Mouse (Mus musculus): Measurements from ENCODE around the gene Ap1b1. TPM values are rescaled to one million over a fixed set of nuclear protein-coding genes. Genes with fewer than 3 reads are reported as not detected.
A peak's percentile ranks its signal among the peaks of the same experiment; 100 is the strongest.

Gene Ap1b1
- total RNA-seq, 2 experiments from 2014 or later: 56.5 to 58.9 TPM

- DNase-seq: no peak
Measured at GRCm38 (mm10) chr11:4984799-4985198, 1.8 kb upstream of the Ap1b1 start.

- DNase-seq: no peak
Measured at GRCm38 (mm10) chr11:4987487-4987852, 846 bp downstream of the Ap1b1 start.

GRCm38 (mm10) chr11:4989187-4989586, 2.6 kb downstream of the Ap1b1 start:
- DNase-seq: no peak

GRCm38 (mm10) chr11:4992471-4992870, 5.8 kb downstream of the Ap1b1 start:
- no peak for DNase-seq

- DNase-seq: no peak
Measured at GRCm38 (mm10) chr11:4995676-4996075, 9.1 kb downstream of the Ap1b1 start.

- DNase-seq: no peak
Measured at GRCm38 (mm10) chr11:4996621-4997199, 10.1 kb downstream of the Ap1b1 start.

- no peak for DNase-seq
Measured at GRCm38 (mm10) chr11:4998352-4998751, 11.7 kb downstream of the Ap1b1 start.

- DNase-seq: no peak
Measured at GRCm38 (mm10) chr11:4998762-4999161, 12.1 kb downstream of the Ap1b1 start.

- DNase-seq: no peak
Measured at GRCm38 (mm10) chr11:5000241-5000640, 13.6 kb downstream of the Ap1b1 start.

- DNase-seq: no peak
Measured at GRCm38 (mm10) chr11:5002826-5003225, 16.2 kb downstream of the Ap1b1 start.

GRCm38 (mm10) chr11:5005528-5005927, 18.9 kb downstream of the Ap1b1 start:
- DNase-seq: no peak

GRCm38 (mm10) chr11:5007186-5007585, 20.6 kb downstream of the Ap1b1 start:
- DNase-seq: peak; percentile 61

GRCm38 (mm10) chr11:5008867-5009266, 22.2 kb downstream of the Ap1b1 start:
- no peak for DNase-seq

- no peak for DNase-seq
Measured at GRCm38 (mm10) chr11:5009354-5010074, 22.9 kb downstream of the Ap1b1 start.

- DNase-seq: no peak
Measured at GRCm38 (mm10) chr11:5010205-5010604, 23.6 kb downstream of the Ap1b1 start.

- DNase-seq: no peak
Measured at GRCm38 (mm10) chr11:5011480-5011879, 24.9 kb downstream of the Ap1b1 start.

GRCm38 (mm10) chr11:5012213-5012715, 25.6 kb downstream of the Ap1b1 start:
- no peak for DNase-seq

- DNase-seq: peak; percentile 82
Measured at GRCm38 (mm10) chr11:5015720-5016119, 29.1 kb downstream of the Ap1b1 start.

- DNase-seq: no peak
Measured at GRCm38 (mm10) chr11:5016286-5016685, 29.7 kb downstream of the Ap1b1 start.

- peak; percentile 39 for DNase-seq
Measured at GRCm38 (mm10) chr11:5017506-5017905, 30.9 kb downstream of the Ap1b1 start.

GRCm38 (mm10) chr11:5025108-5025507, 38.5 kb downstream of the Ap1b1 start:
- no peak for DNase-seq

- DNase-seq: no peak
Measured at GRCm38 (mm10) chr11:5028228-5028627, 41.6 kb downstream of the Ap1b1 start.

GRCm38 (mm10) chr11:5032706-5033105, 46.1 kb downstream of the Ap1b1 start:
- DNase-seq: no peak

- DNase-seq: peak; percentile 78
Measured at GRCm38 (mm10) chr11:5033136-5033535, 46.5 kb downstream of the Ap1b1 start.

Measured in adrenal gland, postnatal 10 days (tissue).